Mouse (Mus musculus) brain, embryonic 14.5 days (tissue): Measurements from ENCODE around the gene Tmem14c.
"Not testable (repeated sequence)": the region's sequence is repeated elsewhere in the genome, so short reads cannot be mapped to it uniquely, and the experiment has no call there.

ENCODE experiments used
- CTCF ChIP-seq: fragments of 200-500 bp; IDR thresholded peaks from 2 replicates; pipeline ENCODE4 v1.5.1; 2012; ENCODE audit warnings: inconsistent platforms, mild to moderate bottlenecking, moderate library complexity, borderline replicate concordance; ENCODE audit not compliant: insufficient read depth, insufficient read length; ENCODE audit errors: extremely low read depth
- POLR2A ChIP-seq: fragments of 200-500 bp; IDR thresholded peaks from 2 replicates; pipeline ENCODE4 v1.6.1; 2012; ENCODE audit warnings: mild to moderate bottlenecking, inconsistent platforms, borderline replicate concordance; ENCODE audit not compliant: poor library complexity, insufficient read depth, insufficient read length, severe bottlenecking; ENCODE audit errors: extremely low read depth

GRCm38 (mm10) chr13:40998537-40998936 lies 17.6 kb upstream of the Tmem14c start:
- TF ChIP-seq CTCF, POLR2A: not testable (repeated sequence)
